Mouse (Mus musculus): Measurements from ENCODE around the gene Ccser1.

GRCm38 (mm10) chr6:62264525-62264924 is 1084.4 kb downstream of the Ccser1 start:
- TF ChIP-seq TAL1 (IDR thresholded peaks at IDR 0.05; ENCODE audit: low read length) (no peak), GATA1 (IDR thresholded peaks at IDR 0.05; ENCODE audit: low read length) (no peak)
